Mouse (Mus musculus): ENCODE results near the gene Cep170.
A peak's percentile ranks its signal among the peaks of the same experiment; 100 is the strongest.

Cep170 gene

DNA sequence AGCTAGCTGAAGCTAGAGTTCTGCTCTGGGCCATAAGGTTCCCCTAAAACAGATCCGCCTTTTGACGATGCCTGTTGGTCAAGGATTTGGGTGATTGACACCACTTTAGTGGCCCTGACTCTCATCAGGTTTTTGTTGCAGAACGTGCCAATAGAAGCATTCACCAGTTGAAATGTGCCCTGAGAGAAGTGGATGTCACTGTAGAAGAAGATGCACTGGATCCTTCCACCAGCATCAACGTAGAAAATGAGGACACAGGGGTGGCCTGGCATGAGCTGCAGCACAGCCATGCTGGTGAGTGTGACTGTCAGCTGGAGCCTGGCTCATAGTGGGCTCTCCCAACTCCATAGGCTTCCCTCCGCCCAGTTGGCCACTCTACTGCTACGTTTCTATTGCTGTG is 10.7 kb upstream of the Cep170 start:
- no peak for DNase-seq

DNA sequence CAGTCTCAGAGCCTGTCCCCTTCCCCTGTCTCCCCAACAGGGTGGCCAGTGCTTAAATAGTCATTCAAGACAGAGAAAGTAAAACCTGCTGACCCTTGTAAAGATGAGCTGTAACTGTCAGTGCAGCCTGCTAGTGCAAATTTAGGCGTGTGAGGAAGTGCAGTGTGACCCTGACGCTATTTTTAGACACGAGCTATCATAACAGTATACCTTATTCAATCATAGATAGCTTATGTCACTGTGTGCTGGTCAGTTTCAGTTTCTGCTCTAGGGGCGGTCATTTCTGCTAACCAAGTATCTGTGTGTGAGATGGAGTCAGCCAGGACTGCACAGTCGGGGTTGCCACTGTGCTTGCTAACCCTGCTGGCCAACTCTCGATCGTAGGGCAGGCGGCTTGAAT is 10.0 kb upstream of the Cep170 start:
- no peak for DNase-seq

DNA sequence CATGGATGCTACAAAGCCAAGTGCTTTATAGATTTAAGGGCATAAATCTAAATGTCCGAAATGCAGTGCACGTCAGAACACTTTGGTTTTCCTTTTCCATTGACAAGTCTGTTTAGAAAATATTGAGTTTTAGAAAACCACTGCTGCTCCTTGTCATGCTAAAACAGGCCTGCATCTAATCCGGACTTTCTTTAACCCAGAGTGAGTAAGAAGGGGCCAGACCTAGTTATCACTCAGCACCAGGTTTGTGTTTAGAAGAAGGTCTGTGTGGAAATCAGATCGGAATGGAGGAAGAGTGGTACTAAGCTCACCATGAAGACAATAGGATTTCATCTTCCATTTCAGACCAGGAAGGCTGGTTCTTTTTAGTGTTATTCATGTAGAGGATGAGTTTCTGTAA is 9.1 kb upstream of the Cep170 start:
- DNase-seq, result no peak

DNA sequence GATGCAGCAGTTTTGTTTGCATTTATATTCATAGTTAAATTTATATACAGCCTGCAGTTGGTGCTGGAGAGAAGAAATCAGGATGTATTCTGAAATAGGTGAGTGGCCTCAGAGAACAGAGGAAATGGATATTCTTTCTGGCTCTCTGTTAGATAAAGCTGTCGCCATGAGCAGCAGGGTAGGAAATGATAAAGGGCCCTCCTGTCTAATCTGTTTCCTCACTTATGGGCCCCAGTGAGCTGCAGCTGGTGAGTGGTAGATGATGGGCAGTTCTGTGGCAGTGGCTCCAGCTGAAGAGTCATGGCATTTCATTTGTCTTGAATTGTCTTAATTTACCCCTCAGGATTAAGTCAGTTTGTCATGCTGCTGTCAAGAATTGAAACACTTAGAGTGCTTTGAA is 8.1 kb upstream of the Cep170 start:
- DNase-seq, result no peak

DNA sequence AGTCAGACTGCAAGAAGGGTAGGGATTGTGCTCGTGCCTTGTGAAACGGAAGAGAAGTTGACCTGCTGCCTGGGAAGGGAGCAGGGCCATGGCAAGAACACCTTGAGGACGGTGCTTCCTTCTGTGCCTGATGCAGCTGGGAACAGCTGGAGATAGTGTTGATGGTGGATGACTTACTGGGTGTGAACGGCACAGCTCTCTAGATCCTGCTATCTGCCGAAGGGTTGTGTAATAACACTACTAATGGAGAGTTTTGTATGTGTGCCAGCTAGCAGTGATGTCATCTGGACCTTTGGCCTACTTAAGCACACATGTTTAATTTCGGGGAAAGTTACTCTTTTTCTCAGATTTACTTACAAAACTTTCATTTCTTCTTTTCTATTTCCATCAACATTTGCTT is 4.9 kb upstream of the Cep170 start:
- DNase-seq, result peak; percentile 37

DNA sequence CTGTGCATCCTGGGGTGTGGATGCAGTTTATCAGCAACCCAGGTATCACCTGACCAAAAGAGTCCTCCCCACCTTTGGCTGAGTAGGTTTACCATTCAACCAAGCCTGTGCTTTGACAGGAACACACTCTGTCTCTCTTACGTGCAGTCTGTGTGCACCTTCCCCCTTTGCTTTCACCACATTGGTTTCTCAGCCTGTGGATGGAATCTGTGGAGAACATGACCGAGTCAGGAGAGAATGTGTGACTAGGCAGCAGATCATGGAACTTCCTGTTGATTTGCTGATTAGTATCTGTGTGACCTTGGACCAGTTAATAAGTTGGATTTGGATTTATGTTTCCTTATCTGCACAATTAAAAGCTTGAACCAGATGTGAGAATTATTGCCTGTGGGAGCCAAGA is 4.3 kb upstream of the Cep170 start:
- no peak for DNase-seq

DNA sequence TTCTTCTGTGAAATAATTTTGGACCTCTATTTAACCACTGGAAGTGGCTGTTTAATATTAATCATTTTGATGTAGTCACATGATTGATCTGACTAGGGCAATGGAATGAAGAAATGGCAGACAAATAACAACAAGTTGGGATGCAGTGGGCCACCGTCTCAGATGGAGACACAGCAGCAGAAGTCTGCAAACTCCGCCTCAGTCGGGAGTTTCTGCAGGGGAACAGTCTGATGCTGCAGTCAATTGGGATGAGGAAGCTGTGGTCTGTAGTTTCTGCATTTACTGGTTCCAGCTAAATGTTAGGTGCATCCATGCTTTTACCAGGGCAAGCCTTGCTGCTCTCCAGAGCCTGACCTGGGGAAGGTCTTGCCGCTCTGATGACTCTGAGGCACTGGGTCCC is 2.9 kb upstream of the Cep170 start:
- DNase-seq, result no peak

DNA sequence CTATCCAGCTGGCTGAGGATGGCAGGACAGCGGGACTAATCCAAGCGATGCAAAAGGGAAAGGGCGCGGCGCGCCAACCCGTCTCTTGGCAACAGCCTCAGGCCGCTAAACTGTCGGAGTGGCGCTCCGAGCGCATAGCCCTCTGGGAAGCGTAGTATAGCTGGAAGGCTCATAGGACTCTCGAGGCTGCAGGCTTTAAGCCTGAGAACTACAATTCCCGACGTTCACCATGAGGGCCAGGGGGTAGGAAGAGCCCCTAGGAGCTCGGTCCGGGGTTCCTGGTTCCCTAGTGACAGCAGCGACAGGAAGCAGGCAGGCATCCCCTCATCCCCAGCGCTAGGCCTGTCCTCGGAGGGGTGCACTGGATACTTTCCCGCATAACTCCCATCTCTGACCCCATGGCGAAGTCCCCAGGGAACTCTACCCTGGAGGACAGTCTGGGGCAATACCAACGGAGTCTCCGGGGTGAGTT is 760 bp upstream of the Cep170 start, which contains the start of gene Sdccag8:
Sdccag8 (plus strand) TSS at position 70 of the 472 bp plus-strand sequence.
- peak; percentile 96 for DNase-seq

DNA sequence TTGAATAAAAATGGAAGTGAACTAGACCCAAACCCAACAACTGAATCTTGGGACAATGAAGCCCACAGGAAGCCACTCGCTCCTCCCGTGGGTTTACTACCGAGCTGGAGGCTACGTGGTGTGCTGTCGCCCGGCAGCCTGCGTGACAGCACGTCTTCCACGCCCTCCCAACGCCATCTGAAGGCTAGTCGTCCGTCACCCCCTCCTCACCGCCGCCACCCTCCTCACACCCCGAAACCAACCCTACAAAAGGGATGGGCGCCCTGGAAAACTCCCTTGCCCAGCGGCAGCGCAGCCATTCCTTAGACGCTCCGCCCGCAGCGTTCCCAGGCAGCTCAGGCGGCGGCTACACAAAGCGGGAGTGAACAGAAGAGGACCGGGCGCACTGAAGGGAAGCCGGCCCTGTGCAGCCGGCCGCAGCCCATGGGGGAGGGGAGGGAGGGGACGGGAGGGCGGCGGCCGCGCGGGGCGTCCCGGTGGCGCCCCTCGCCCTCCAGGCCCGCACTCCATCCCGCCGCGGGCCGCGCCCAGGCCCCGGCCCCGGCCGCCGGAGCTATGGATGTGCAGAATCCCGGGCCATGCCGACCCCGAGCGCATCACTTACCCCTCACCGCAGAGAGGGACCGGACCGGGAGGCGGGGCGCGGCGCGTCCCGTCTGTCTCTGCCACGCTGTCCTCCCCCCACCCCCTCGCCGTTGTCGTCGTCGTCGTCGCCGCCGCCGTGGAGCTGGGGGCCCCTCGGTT is 403 bp downstream of the Cep170 start:
- peak; percentile 51 for DNase-seq

DNA sequence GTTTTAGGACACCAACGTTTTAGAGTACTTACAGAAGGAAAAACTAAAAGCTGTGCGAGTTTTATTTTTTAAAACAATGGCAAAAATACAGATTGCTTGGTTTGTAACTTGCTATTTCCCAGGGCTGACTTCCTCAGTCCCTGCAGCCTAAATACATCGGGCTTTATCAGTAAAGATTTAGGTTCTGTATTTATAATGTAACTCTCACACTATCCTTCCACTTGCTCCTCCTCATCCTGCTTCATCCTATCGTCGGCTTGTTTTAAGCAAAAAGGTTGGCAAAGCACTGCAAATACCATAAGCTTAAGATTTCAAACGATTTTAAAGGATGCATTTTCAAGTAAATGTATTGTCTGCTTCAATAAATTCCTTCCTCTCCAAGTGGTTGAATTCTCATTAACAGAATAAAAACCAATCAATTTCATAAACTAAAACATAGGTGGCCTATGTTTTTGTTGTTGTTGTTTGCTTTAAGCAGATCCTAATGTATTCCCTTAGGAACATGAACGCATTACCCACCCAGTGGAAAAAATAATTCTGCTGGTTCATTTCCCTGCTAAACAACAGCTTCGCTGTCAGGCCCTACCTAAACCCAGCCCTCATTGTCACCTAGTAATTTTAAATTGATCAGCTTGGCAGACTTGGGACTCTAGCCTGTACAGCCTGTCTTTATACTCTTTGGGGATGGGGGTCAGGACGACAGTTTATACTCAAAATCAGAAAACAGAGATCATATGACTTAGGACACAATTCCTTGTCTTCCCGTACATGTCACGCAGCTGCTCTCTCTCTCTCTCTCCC is 1.2 kb downstream of the Cep170 start:
- DNase-seq, result no peak

DNA sequence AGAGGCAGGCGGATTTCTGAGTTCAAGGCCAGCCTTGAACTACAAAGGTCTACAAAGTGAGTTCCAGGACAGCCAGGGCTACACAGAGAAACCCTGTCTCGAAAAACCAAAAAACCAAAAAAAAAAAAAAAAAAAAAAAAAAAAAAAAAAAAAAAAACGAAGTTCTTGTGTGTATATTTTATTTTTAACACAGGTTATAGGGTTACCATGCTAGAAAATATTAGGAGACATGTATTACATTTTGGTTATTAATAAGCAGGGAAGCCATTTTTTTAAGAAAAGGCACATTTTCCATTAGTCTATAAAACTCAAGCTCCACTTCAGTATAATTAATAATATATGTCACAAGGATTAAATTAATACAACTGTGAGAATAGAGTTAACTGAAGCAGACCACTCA is 2.0 kb downstream of the Cep170 start:
- DNase-seq, result no peak

DNA sequence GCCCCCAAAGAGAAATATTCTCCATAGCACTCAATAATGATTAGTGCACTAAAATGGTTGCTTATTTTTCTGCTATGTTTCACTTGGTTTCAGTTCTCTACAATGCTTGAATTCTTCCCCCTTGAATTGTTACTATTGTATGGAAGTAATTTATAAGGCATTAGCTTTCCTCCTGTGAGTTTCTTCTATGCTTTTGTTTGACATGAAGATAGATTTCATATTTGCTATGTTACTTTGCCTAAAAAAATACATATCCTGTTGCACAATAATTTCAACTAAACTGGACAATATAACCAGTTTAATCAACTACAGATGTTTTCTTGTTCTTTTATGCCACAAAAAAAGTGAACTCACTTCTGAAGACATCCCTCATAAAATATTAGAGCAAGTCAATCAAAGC is 3.7 kb downstream of the Cep170 start:
- no peak for DNase-seq

DNA sequence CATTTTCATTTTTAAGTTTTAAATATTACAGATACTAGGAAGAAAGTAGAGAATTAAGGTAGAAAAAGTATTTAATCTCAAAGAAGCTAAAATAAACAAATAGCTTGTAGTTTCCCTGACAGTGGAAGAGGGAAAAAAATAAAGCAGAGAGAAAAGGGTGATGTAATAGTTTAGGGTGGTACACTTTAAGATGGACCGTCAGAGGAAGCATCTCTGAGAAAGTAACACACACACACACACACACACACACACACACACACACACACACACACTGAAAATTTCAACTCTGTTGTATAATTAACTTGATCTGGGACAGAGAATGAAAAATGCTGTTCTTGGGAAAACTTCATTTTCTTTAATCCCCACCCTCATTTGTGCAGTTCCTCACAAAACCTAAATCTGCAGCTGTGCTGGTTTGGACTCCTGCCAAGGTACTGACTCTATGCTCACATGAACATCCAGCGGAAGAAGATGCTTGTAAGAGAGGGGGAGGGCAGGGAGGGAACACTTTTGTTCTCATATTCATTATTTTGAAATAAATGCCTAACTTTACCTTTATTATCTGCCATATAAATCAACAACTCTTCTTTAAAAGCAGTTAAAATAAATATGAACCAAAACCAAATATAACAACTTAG is 13.0 kb downstream of the Cep170 start:
- DNase-seq, result peak; percentile 15

DNA sequence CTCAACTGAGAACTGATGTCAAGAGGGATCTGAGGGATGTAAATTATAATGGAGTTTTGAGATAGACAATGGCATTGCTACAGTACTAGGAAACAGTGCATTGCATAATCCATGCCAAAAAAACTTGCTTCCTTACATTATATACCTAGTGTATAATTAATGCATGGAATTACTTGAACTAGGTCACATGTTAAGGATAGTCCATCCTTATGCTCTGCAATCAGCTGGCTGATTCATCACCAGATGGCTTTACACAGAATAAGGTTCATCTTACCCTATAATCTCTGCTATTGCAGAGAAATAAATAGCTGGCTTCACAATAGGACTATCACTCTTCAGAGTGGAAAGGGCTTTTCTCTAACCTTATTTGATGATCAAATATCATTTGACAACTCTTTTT is 15.2 kb downstream of the Cep170 start:
- no peak for DNase-seq

DNA sequence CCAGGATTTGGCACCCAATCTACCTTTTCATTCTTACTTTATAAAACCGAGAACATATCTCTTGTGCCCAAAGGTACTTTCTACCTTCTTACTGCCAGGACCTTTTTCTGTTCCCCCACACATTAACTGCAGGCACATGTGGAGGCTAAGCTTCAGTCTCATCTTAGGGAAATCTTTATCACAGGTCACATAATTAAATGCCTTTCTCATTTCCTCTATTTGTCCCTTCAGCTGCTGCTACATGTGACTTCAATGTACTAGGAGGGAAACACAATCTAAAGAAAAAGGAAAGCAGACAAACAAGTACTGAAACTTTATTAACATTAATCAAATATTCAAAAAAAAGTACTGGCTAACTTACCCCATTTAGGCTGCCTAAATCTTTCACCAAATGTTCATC is 21.7 kb downstream of the Cep170 start:
- DNase-seq, result no peak

DNA sequence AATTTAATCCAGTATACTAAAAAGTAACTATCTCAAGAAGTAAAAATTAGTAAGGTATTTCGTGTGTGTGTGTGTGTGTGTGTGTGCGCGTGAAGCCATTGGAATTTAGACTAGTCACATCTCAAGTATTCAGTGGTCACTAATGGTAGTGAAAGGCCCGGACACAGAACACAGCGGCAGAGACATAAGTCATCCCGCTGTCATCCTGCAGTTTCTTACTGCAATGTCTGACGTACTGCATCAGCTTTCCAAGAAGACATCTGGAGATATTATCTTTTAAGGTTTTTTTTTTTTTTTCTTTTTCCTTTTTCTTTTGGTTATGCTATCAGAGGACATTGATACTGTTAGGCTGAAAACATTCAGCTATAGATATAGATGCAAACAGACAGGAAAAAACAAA is 24.5 kb downstream of the Cep170 start:
- no peak for DNase-seq

DNA sequence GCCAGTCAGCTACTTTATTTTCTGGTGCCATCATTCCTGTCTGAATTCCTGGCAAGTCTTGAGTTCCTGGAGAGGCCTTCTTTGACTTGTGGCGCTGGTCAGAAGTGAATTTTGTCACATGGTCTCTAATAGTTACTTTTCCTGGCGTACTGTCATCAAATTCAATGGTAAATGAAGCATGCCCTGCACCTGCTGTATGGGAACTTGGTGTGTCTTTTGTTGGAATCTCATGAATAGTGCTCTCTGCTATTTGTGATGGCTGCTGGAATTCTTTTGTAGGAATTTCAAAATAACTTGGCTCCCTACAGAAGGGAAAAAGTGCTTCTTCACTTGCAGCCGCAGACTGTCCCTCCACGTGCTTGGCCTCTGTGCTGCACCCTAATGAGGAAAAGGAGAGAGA is 39.3 kb downstream of the Cep170 start:
- no peak for DNase-seq

DNA sequence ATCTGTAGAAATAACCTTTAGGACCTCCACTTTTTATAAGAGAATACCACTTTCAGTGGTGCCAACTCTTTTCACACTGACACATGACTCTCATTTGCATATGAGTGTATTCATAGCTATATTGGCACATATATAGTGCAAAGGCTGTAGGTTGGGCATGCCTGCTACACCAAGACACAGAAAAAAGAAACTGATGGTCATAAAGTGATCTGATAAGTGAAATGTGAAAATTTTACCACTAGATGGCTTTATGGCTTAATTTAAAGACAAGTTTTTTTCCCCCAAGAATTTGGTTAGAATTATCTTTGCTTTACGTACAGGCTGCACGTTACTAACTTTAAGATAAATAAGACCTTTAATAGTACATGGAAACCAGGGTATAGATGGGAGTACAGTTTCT is 51.6 kb downstream of the Cep170 start:
- DNase-seq, result no peak

DNA sequence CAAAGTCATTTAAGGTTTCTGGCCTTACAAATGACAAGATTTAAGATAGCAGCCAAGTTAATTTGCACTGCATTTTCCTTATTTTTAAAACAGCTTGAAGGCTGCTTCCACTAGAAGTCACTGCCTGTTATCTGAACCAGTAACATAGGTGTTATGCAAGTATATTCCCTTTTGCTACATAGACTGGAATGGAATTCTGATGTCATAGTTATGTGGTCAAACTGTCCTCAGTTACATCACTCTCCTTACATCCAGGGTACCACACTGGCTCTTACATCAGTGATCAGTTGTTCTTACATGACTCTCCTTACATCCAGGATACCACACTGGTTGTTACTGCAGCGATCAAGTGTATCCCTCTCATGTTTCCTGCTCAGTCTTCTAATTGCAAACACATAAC is 53.2 kb downstream of the Cep170 start:
- DNase-seq, result no peak

DNA sequence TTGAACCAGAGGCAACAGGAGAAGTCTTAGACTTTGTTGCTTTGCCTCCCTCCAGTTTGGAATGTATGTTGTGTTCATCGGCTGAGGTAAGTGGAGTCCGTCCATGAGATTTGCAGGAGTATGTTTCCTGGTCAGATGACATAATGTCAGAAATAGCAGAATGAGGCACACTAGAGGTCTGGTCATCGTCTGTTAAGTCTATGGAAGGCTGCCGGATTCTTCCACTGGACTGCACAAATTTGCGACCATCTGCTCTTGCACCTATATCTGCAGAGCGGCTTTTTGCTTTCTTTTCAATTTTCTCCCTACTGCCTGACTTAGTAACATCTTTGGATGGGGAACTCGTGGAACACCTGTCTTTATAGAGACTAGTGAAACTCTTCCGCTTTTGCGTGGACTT is 58.3 kb downstream of the Cep170 start:
- DNase-seq, result no peak

DNA sequence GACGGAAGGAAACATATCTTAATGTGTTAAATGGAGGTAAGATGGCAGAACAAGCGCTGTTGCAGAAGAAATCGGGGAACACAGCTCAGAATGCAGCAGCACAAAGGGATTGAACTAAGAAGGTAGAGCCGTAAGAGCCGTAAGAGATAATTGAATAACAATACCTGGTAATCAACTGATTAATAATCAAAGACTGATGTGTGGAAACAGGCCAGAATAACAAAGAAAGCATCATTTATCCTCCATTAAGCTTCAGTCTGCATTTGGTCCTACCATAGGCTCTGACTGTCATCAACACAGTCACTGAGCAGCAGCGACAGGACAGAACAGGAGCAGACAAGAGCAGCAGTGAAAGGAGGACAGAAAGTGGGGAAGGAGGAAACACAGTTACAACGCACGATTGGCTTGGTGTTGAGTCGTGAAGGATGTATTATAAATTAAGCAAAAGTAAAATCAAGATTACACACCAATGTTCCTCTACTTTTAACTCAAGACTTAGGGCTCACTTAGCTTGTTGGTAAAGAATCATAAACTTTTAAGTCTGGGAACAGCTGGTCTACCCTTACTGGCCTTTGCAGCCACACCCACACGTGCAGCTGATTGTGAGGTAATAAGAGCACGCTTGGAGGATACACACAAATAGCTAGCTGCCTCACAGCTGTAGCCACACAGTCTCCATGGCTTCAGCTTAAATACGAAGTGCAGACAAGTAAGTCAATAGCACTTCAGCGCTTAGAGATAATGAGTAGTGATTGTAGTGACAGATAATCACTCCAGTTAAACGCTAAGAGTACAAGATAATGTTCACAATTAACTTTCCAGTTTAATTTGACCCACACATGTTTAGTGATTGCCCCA is 59.8 kb downstream of the Cep170 start:
- no peak for DNase-seq

DNA sequence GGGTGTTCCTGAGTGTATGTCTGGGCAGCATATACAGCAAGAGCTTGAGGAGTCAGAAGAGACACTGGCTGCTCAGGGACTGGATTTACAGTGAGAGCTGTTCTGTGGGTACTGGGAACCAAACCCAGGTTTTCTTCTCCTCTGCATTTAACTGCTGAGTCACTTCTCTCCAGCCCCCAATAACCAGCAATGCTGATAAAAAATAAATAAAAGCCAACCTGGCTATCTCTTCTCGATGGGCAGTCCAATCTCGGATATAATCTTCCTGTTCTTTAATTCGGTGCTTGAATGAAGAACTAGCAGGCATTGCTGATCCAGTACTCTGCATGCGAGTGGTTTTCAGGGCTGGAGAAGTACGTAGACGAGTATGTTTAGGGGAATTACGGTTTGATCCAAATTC is 64.2 kb downstream of the Cep170 start:
- DNase-seq, result no peak

DNA sequence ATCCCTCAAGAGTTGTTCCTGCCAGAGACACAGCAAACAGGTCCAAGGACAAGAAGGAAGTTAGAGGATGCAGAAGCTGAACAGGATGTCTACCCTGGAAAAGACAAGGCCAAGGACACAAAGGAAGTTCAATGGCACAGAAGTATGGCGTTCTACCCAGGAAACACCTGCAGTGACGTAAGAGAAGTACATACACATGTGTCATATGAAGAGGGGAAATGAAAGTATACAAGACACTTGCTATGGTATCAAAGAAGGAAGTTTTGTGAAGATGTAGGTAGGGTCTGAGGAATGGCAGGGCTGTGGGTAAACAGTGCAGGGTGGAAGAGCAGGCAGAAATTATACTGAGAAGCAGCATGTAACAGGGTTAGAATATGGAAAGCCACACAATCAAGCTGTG is 81.0 kb downstream of the Cep170 start:
- DNase-seq, result no peak
